Mouse (Mus musculus) CH12.LX (cell line): ENCODE results near the gene Plpp1. TPM values are rescaled to one million over a fixed set of nuclear protein-coding genes. Genes with fewer than 3 reads are reported as not detected.
A peak's percentile ranks its signal among the peaks of the same experiment; 100 is the strongest.

Experiments used
- DNase-seq: peaks from one replicate; pipeline ENCODE4 v3.0.0-alpha.2; 2013; ENCODE audit errors: extremely low read depth
- H3K27ac ChIP-seq: 2 replicates; pipeline ENCODE4 v1.5.1; 2012; ENCODE audit warnings: low read depth, mild to moderate bottlenecking, control low read depth, moderate library complexity; ENCODE audit not compliant: insufficient read depth
- H3K27me3 ChIP-seq: replicated peaks from 2 replicates; pipeline ENCODE3; 2012; ENCODE audit warnings: inconsistent platforms
- H3K36me3 ChIP-seq, 2 experiments: replicated peaks in 1 of 2; 2 replicates each; pipeline versions ENCODE3 to v1.6.1; 2012; ENCODE audit warnings: inconsistent platforms in 1 of 2, low read length in 1 of 2, mild to moderate bottlenecking in 1 of 2, mixed read lengths in 1 of 2, moderate library complexity in 1 of 2; ENCODE audit not compliant: control insufficient read depth in 1 of 2, insufficient read depth in 1 of 2
- H3K4me1 ChIP-seq, 2 experiments: 2 replicates each; pipeline ENCODE4 v1.6.1; 2012; ENCODE audit warnings: inconsistent platforms in 1 of 2, moderate library complexity in 1 of 2; ENCODE audit not compliant: insufficient read depth in 2 of 2, control insufficient read depth in 1 of 2
- H3K4me2 ChIP-seq: 2 replicates; pipeline ENCODE4 v1.6.1; 2012; ENCODE audit warnings: low read depth, mild to moderate bottlenecking, control low read depth; ENCODE audit not compliant: poor library complexity, insufficient read depth, severe bottlenecking
- H3K4me3 ChIP-seq, 3 experiments: fragments of 150-350 bp in 1 of 3; sonication (generic) in 1 of 3; replicated peaks in 1 of 3; 2 replicates each; pipeline versions ENCODE3 to v1.5.1; 2011 to 2012; ENCODE audit warnings: low read depth in 2 of 3, low read length in 2 of 3, mild to moderate bottlenecking in 2 of 3, moderate library complexity in 2 of 3, control low read depth in 1 of 3, improper control_type of control experiment in 1 of 3, inconsistent platforms in 1 of 3, mixed read lengths in 1 of 3; ENCODE audit not compliant: poor library complexity in 1 of 3
- H3K79me2 ChIP-seq: replicated peaks from 2 replicates; pipeline ENCODE4 v1.6.1; 2012; ENCODE audit warnings: mild to moderate bottlenecking, moderate library complexity; ENCODE audit not compliant: control insufficient read depth, poor library complexity, insufficient read depth, severe bottlenecking; ENCODE audit errors: extremely low read depth
- H3K9ac ChIP-seq: 2 replicates; pipeline ENCODE4 v1.6.1; 2012; ENCODE audit warnings: low read depth, mild to moderate bottlenecking, control low read depth, moderate library complexity; ENCODE audit not compliant: insufficient read depth
- H3K9me3 ChIP-seq: replicated peaks from 2 replicates; pipeline ENCODE3; 2012; ENCODE audit warnings: low read length, inconsistent platforms, mixed read lengths
- BHLHE40 ChIP-seq: IDR thresholded peaks from 2 replicates; pipeline ENCODE4 v1.6.1; 2011; ENCODE audit warnings: mild to moderate bottlenecking, low read depth, low read length, improper control_type of control experiment
- CHD1 ChIP-seq: IDR thresholded peaks from 2 replicates; pipeline ENCODE4 v1.6.1; 2012; ENCODE audit warnings: low read depth, low read length, improper control_type of control experiment, inconsistent platforms
- CTCF ChIP-seq, 2 experiments: IDR thresholded peaks in 1 of 2; conservative IDR thresholded peaks in 1 of 2; 2 replicates each; pipeline ENCODE4 v1.5.1; 2011 to 2012; ENCODE audit warnings: low read depth in 2 of 2, low read length in 2 of 2, improper control_type of control experiment in 1 of 2, inconsistent platforms in 1 of 2, mild to moderate bottlenecking in 1 of 2, moderate library complexity in 1 of 2
- ELF1 ChIP-seq: IDR thresholded peaks from 2 replicates; pipeline ENCODE4 v1.6.1; 2014; ENCODE audit warnings: low read depth, mild to moderate bottlenecking, inconsistent platforms, low read length, improper control_type of control experiment
- EP300 ChIP-seq: IDR thresholded peaks from 2 replicates; pipeline ENCODE4 v1.6.1; 2011; ENCODE audit warnings: low read length, improper control_type of control experiment
- GABPA ChIP-seq: IDR thresholded peaks from 2 replicates; pipeline ENCODE4 v1.6.1; 2012; ENCODE audit warnings: low read depth, low read length, improper control_type of control experiment, inconsistent platforms; ENCODE audit not compliant: insufficient replicate concordance
- HCFC1 ChIP-seq: IDR thresholded peaks from 2 replicates; pipeline ENCODE4 v1.6.1; 2012; ENCODE audit warnings: low read depth, mild to moderate bottlenecking, inconsistent platforms, low read length, improper control_type of control experiment
- IRF4 ChIP-seq: IDR thresholded peaks from 2 replicates; pipeline ENCODE4 v1.6.1; 2014; ENCODE audit warnings: low read depth, mild to moderate bottlenecking, inconsistent platforms, low read length, improper control_type of control experiment
- JUND ChIP-seq: conservative IDR thresholded peaks from 2 replicates; pipeline ENCODE4 v1.6.1; 2011; ENCODE audit warnings: low read depth, low read length, improper control_type of control experiment
- MAFK ChIP-seq: IDR thresholded peaks from 2 replicates; pipeline ENCODE4 v1.6.1; 2011; ENCODE audit warnings: low read length, improper control_type of control experiment; ENCODE audit not compliant: insufficient replicate concordance
- MAX ChIP-seq: IDR thresholded peaks from 2 replicates; pipeline ENCODE4 v1.6.1; 2011; ENCODE audit warnings: low read length, improper control_type of control experiment
- MEF2A ChIP-seq: IDR thresholded peaks from 2 replicates; pipeline ENCODE4 v1.6.1; 2014; ENCODE audit warnings: low read depth, mild to moderate bottlenecking, inconsistent platforms, low read length, improper control_type of control experiment, borderline replicate concordance
- PAX5 ChIP-seq: IDR thresholded peaks from 2 replicates; pipeline ENCODE4 v1.6.1; 2012; ENCODE audit warnings: low read length, inconsistent platforms, mixed read lengths
- POLR2A ChIP-seq: IDR thresholded peaks from 2 replicates; pipeline ENCODE4 v1.6.1; 2011; ENCODE audit warnings: low read depth, mild to moderate bottlenecking, improper control_type of control experiment, low read length
- POLR2AphosphoS2 ChIP-seq: IDR thresholded peaks from 2 replicates; pipeline ENCODE4 v1.6.1; 2011; ENCODE audit warnings: low read depth, low read length, improper control_type of control experiment
- RAD21 ChIP-seq: IDR thresholded peaks from 2 replicates; pipeline ENCODE4 v1.6.1; 2011; ENCODE audit warnings: low read depth, mild to moderate bottlenecking, low read length, improper control_type of control experiment, moderate library complexity
- RCOR1 ChIP-seq: conservative IDR thresholded peaks from 2 replicates; pipeline ENCODE4 v1.6.1; 2012; ENCODE audit warnings: low read depth, mild to moderate bottlenecking, inconsistent platforms, low read length, improper control_type of control experiment
- SIN3A ChIP-seq: IDR thresholded peaks from 2 replicates; pipeline ENCODE4 v1.6.1; 2012; ENCODE audit warnings: low read length, improper control_type of control experiment, inconsistent platforms
- SMC3 ChIP-seq: IDR thresholded peaks from 2 replicates; pipeline ENCODE4 v1.6.1; 2011; ENCODE audit warnings: low read depth, low read length, improper control_type of control experiment
- TBP ChIP-seq: conservative IDR thresholded peaks from 2 replicates; pipeline ENCODE4 v1.6.1; 2011; ENCODE audit warnings: low read depth, low read length, improper control_type of control experiment
- TCF12 ChIP-seq: IDR thresholded peaks from 2 replicates; pipeline ENCODE4 v1.6.1; 2014; ENCODE audit warnings: low read depth, mild to moderate bottlenecking, inconsistent platforms, low read length, improper control_type of control experiment
- USF2 ChIP-seq: conservative IDR thresholded peaks from 2 replicates; pipeline ENCODE4 v1.6.1; 2011; ENCODE audit warnings: low read depth, low read length, improper control_type of control experiment
- ZNF384 ChIP-seq: IDR thresholded peaks from 2 replicates; pipeline ENCODE4 v1.6.1; 2012; ENCODE audit warnings: low read depth, low read length, improper control_type of control experiment, inconsistent platforms
- dilution Hi-C: fragments of 300-500 bp; cut with MboI; formaldehyde crosslinking; loops from 2 replicates; pipeline ENCODE4 v1.14.3; 2020; ENCODE audit warnings: low sequenced_read_pairs; ENCODE audit not compliant: extremely low pct_unique_long_range_greater_than_20kb, extremely low pct_ligation_motif_present
- in situ Hi-C: fragments of 300-500 bp; cut with MboI; formaldehyde crosslinking; loops from 3 replicates; pipeline ENCODE4 v1.14.3; 2019; ENCODE audit warnings: low sequenced_read_pairs, low pct_ligation_motif_present, low pct_unique_long_range_greater_than_20kb, mixed read lengths
- polyA plus RNA-seq: library from polyadenylated mRNA; unstranded; fragments of >175 nt; gene quantifications from 2 replicates; pipeline ENCODE4 v1.2.1, GENCODE M21; 2012; ENCODE audit warnings: low read depth; ENCODE audit not compliant: insufficient read length
- total RNA-seq, 2 experiments: library from RNA; depleted of rRNA; stranded (reverse); fragments of 300-350 nt in 1 of 2; fragments of >200 nt in 1 of 2; gene quantifications; 2 replicates each; pipeline ENCODE4 v1.2.3; 2012 to 2014

Plpp1 gene
- total and polyA plus RNA-seq, 3 experiments, result 50.2 to 90.9 (median 67.6) TPM

DNA sequence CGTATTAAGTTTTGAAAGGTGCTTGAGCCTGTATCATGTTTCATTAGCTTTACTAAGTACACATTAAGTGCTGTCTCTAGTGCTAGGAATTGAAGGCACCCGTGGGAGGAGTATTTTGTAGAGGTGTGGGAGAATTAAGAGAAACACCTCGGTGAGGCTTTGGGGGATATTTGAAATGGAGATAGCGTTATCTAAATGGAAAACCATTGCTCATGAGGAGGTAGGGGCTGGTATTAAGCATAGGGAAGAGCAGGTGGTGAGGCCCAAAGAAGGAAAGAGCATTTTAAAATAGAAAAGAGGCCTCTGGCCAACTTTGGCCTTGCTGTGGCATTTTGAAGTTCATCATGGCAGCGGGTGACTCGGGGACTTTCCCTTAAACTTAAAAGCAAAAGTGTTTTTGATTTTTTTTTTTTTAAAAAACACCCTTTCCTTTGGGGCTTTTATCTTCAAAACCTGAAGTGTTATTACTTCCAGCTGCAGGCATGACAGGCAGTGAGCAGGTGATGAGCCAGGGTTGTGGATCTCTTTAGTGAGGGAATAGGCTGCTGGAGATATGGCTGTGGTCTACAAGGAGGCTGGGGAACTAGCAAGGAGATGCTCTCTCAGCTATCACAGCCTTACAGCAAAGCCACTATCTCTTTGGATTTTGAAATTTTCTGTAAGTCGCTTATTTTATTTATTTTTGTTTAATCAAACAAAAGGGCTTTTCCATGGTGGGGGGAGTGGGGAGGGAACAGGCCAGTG, 9.1 kb downstream of the Plpp1 start:
- peak overlapping the region; percentile 52; the same call in 1 of the 2 replicates for H3K9ac ChIP-seq
- H3K27ac ChIP-seq, result peak overlapping the region; percentile 46; the same call in 1 of the 2 replicates
- H3K4me3 ChIP-seq, result no peak overlapping the region
- TF ChIP-seq MAFK (0 out of 2 replicates have a peak, but pooled peaks have one; percentile 11), BHLHE40 (peak; percentile 42; the same call in 1 of the 2 replicates), MEF2A (peak; percentile 38; the same call in 1 of the 2 replicates), RCOR1 (no peak), HCFC1 (no peak), ZNF384 (peak; percentile 91), IRF4 (peak; percentile 40; the same call in 1 of the 2 replicates), EP300 (no peak), GABPA (no peak), JUND (no peak), CHD1 (peak; percentile 52; the same call in 1 of the 2 replicates), ELF1 (no peak)
- dilution Hi-C loops (no loop called here), in situ Hi-C loops (no loop called here)
- H3K4me2 ChIP-seq, result peak overlapping the region; percentile 26
- DNase-seq, result no peak
- H3K79me2 ChIP-seq, result peaks cover 15% of the 10 kb centered on the region
- peaks cover 7 to 53% of the 10 kb centered on the region in 2 experiments for H3K4me1 ChIP-seq
- peaks cover 19 to 62% of the 10 kb centered on the region in 2 experiments for H3K36me3 ChIP-seq
- no peaks in the 10 kb centered on the region for H3K27me3 ChIP-seq
- peaks cover 10% of the 10 kb centered on the region for H3K9me3 ChIP-seq

- in situ Hi-C loops, result no loop called here
- DNase-seq, result no peak
- peaks cover 19 to 63% of the 10 kb centered on the region in 2 experiments for H3K36me3 ChIP-seq
- peaks cover 7 to 53% of the 10 kb centered on the region in 2 experiments for H3K4me1 ChIP-seq
- no peak overlapping the region for H3K4me3 ChIP-seq
- H3K27ac ChIP-seq, result no peak overlapping the region
- TF ChIP-seq SMC3, result no peak
- no peak for TF ChIP-seq POLR2A
- TF ChIP-seq EP300, result no peak
- TF ChIP-seq GABPA, result no peak
- no peak for TF ChIP-seq USF2
- no peak for TF ChIP-seq POLR2AphosphoS2
- TF ChIP-seq PAX5, result no peak
- TF ChIP-seq CHD1, result no peak
- TF ChIP-seq RCOR1, result no peak
- TF ChIP-seq MAX, result no peak
- TF ChIP-seq TBP, result no peak
- TF ChIP-seq JUND, result no peak
- TF ChIP-seq TCF12, result no peak
- no peak for TF ChIP-seq CTCF (conservative IDR thresholded peaks at IDR 0.05 in 1 of 2, IDR thresholded peaks at IDR 0.05 in 1 of 2; ENCODE audit: low read depth in 2 of 2, low read length in 2 of 2)
- no peak for TF ChIP-seq SIN3A
- TF ChIP-seq ELF1, result no peak
- no peak for TF ChIP-seq RAD21
- TF ChIP-seq, all 38 proteins: peak for 0
- Histone ChIP-seq H3K4me2 (peak overlapping the region; percentile 26), H3K9me3 (peaks cover 10% of the 10 kb centered on the region), H3K27me3 (no peaks in the 10 kb centered on the region), H3K79me2 (peaks cover 15% of the 10 kb centered on the region), H3K9ac (no peak overlapping the region)
- dilution Hi-C loops, result no loop called here
Measured at GRCm38 (mm10) chr13:112810248-112810645, 9.7 kb downstream of the Plpp1 start.
